Mouse (Mus musculus) thymus, postnatal 10 days (tissue): ENCODE measurements around the gene Edc3.

Source experiments
- DNase-seq, 2 experiments: peaks; one replicate each; pipeline ENCODE4 v3.0.0; 2021; ENCODE audit warnings: low spot score in 2 of 2

Gene Edc3

DNA sequence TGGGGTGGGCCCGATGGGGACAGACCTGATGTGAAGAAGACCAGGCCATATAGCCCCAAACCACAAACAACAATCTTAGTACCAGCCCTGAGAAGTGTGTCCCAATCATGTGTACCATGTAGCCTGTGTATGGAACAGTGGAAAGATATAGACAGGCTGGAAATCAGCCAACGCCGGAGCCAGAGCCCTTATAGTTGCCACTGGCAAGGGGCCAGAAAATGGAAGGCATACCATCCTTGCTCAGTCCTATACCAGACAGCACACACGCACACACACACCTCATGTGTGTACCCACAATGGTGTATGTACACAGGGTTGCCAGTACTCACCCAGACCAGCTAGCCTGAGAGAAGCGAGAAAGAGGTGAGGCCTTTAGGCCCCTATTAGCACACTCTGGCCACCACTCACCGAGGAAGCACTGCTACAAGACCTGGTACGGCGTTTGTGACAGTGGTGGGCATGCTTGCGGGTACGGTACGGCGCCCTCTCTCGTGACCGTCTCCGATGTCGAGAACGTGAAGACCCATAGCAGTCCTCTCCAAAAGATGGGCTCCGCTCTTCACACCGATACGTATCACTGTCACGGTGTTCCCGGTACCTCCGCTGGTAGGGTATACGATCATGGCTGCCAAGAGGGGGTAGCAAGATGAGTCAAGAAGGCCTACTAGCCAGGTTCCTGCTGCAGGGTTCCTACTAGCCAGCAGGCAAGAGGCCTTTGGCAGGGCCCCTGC is 52.2 kb downstream of the Edc3 start:
- DNase-seq: no peak

DNA sequence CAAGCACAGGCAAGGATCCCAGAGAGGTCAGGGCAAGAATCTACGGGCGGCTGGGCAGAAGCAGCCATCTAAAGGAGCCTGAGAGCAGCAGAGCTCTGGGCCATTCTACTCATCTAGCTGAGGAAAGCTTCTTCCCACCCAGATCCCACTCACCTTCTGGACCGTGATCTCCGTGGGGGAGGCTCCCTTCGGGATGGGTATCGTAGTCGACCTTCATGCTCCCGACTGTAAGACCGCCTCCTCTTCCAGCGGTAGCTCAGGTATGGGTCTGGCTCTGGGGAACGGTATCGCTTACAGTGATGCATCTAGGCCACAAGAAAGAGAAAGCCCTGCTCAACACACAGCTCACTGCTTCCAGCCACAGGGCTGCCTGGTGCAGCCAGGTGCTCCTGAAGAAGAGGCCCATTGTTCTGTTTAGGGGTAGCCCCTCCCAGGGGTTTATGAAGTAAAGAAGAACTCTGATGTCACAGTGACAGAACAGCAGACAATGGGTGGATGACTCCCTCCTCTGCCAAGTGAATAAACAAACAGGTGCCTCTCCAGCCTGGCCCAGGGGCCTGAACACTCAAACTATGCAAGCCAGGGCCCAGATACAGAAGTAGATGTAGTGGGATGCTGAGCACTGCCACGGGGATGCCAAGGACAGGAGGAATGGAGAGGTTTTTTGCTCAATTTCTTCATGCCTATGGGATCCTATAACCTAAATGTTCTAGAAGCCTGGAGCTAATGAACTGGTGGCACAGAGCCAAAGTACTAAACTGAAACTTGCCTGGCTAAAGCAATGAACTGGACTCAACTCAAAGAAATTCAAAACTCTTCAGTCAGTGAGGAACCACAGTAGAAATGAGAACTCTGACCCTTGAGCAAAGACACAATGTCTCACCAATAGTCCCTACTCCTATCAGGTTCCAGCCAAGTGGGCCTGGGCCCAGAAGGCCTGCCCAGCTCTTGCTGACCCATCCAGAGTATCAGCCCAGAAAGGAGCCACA is 53.5 kb downstream of the Edc3 start:
- peak; percentile 65 to 68 for DNase-seq

GRCm38 (mm10) chr9:57762563-57762991 is 54.2 kb downstream of the Edc3 start:
- peak in 1 of 2 experiments; percentile 48 for DNase-seq

- DNase-seq: peak; percentile 57 to 62
Measured at GRCm38 (mm10) chr9:57764147-57764973, 56.0 kb downstream of the Edc3 start.

- peak; percentile 92 to 95 for DNase-seq
Measured at GRCm38 (mm10) chr9:57764974-57765363, 56.6 kb downstream of the Edc3 start.

DNA sequence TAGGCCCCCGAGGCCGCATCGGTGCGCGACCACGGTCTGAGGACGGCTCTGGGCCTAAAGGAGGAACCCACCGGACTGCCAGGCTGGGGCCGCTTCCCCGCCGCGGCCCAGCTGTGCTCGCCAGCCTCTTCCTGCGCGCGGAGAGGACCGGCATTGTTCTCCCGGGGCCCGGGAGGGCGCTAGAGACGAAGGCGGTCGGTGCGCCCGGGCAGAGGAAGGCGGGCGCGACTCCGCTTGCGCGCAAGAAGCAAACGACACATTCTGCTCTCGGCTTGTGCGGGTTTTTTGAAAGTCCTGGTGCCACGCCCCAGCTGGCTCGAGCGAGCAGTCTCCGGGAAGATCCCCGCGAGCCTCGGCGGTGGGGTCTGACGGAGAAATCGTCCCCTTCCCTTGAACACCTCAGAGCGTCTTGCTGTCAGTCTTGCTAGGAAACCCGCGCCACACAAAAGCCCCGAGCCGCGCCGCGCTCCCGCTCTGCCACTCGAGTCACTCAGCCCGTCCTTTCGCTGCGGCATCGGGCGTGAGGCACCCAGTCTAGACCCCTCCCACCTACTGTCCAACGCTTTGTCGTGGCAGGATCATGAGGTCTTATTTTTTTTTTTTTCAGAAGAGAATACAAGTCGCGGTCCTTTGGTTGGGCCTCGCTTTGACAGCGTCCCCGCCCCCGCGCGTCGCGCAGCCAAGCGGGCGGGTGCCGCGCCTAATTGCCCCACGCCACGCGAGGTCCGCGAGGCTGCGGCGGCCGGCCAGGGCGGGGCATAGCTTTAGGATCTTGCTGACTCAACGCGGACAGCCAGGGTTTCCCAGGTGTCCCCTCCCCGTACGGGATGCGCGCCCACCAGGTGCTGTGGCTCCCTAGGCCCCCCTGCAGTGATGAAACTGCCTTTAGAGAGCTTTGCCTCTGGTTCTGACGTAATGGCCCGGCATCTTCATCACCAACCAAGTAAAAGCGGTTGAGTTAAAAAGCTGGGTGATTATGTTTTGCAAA is 57.3 kb downstream of the Edc3 start, which contains the start of gene Clk3:
Gene Clk3, minus strand, starts transcription at position 497 of the 988 bp plus-strand sequence.
- peak; percentile 73 for DNase-seq

- DNase-seq: no peak
Measured at GRCm38 (mm10) chr9:57766431-57766830, 58.1 kb downstream of the Edc3 start.

GRCm38 (mm10) chr9:57767231-57767630 is 58.9 kb downstream of the Edc3 start:
- no peak for DNase-seq

DNA sequence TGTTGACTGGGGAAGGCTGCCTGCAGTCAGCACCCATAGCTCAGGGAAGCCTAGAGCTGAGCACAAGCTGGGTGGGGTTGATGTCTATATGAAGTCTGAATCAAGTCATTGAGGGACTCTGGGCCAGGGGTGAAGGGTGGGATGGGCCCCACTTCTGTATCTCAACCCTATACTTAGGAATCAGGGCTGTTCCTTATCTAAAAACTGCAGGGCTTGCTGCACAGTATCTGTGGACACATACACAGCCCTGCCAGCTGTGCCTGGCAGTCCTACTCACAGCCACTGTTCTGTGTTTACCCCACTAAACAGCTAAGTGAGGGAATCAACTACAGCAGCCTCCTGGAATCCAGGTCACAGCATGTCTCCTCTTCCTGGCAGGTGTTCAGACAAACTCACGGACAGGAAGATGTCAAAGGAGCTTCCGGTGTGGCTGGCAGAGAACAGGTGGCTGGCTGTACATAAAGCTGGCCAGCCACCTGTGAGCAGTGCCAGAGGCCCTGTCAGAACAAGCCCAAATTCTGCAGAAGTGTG is 61.3 kb downstream of the Edc3 start:
- peak; percentile 78 to 85 for DNase-seq

DNA sequence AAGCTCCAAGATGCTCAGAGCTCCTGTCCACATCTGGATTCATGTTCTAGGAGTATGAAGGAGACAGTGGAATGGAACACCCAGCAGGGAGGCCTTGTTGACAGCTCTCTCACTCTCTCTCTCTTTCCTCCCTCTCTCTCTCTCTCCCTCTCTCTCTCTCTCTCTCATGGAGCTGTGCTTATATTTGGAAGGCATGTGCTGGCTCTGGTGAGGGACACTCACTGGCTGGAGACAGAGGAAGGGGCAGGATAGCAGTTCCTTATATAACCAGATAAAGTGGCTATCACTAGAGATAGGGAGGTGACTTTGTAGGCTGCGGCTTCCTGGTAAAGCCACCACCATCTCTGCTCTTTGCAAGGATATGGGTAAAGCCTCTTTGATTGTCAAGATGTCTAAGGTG is 61.9 kb downstream of the Edc3 start:
- no peak for DNase-seq

DNA sequence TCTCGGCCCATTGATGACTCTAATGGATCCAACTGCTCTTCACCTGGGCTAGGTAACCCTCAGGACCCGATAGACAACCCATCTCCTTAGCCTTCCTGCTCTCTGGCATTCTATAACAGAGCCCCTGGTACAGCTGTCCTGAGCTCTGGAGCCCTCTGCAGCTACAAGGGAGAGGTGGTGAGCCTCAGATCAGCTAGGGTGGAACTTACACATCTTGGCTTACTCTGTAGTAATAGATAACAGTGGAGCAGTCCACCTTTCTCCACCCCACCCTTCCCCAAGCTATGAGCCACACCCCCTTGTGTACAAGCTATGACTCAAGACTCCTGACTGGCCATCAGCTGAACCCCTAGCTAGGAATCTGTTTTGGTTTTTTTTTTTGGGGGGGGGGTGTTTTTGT is 62.5 kb downstream of the Edc3 start:
- DNase-seq: no peak

GRCm38 (mm10) chr9:57773754-57774153 is 65.4 kb downstream of the Edc3 start:
- no peak for DNase-seq

DNA sequence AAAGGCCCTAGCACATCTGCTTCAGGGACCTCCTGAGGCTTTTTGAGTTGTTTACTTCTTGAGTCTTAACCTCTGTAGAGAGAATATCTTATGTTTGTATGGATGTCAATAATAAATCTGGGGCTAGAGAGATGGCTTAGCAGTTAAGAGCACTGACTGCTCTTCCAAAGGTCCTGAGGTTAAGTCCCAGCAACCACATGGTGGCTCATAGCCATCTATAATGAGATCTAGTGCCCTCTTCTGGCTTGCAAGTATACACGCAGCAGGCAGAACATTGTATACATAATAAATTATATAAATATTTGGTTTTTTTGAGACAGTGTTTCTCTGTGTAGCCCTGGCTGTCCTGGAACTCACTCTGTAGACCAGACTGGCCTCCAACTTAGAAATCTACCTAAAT is 65.8 kb downstream of the Edc3 start:
- DNase-seq: peak in 1 of 2 experiments; percentile 61

- DNase-seq: no peak
Measured at GRCm38 (mm10) chr9:57775026-57775425, 66.7 kb downstream of the Edc3 start.

DNA sequence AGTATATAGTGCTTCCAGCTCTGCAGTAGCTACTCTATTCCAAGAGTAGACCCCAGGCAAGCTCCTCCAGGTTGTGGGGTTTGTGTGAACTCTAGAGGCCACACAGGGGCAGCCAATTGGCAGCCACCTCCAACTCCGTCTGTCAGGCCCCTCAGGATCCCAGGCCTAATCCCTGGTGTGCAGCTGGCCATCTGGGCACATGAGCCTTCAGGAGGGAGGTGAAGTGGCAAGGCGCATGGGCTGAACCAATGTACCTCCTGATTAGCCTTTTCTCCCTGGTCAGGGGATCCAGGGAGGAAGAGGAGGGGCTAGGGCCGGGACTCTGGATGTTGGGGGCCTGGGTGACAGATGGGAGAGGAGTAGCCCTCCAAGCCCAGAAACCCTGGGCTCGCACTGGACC is 67.4 kb downstream of the Edc3 start:
- DNase-seq: no peak

DNA sequence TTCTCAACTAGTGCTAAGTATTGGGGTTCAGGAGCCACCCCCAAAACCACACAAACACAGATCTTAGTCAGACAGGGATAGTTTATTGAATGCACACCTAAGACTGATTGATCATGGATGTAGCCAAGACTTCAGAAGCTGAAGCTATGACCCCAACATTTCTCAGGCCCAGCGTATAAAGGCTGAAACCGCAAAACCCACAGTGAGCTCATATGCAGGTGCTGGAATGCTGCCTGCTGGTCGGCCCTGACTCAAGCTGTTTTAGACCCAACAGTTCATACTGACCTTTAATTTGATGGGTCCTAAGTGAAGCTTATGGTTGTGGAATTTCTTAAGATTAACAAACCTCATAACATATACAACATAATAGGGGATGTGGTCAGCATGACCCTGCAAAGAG is 74.3 kb downstream of the Edc3 start:
- DNase-seq: no peak

- no peak for DNase-seq
Measured at GRCm38 (mm10) chr9:57789733-57790132, 81.4 kb downstream of the Edc3 start.

GRCm38 (mm10) chr9:57797456-57797855 is 89.1 kb downstream of the Edc3 start:
- DNase-seq: no peak

- DNase-seq: no peak
Measured at GRCm38 (mm10) chr9:57798725-57799253, 90.4 kb downstream of the Edc3 start.
